Mouse (Mus musculus) gastrocnemius, postnatal 4 days (tissue): Measurements from ENCODE around the gene Lgsn. TPM values are rescaled to one million over a fixed set of nuclear protein-coding genes. Genes with fewer than 3 reads are reported as not detected.

Experiments
- DNase-seq, 2 experiments: peaks; one replicate each; pipeline ENCODE4 v3.0.0; 2021 to 2022; ENCODE audit warnings: low spot score in 2 of 2, mixed read lengths in 2 of 2
- long read RNA-seq, 2 experiments: library from polyadenylated mRNA; stranded (forward); transcript quantifications; one replicate each; pipeline ENCODE4 v2.0.0; 2021
- total RNA-seq, 2 experiments: library from RNA; stranded (reverse); gene quantifications; 2 replicates each; pipeline ENCODE4 v1.2.3; 2021

The Lgsn gene
- total RNA-seq, result not detected
- long read RNA-seq, experiment 1, result 0 reads
- long read RNA-seq, experiment 2, result 0 reads

- no peak for DNase-seq
These were observed at the start of gene Lgsn for GRCm38 (mm10) chr1:31176101-31176500. Gene Lgsn, plus strand, starts transcription at chr1:31176401.

- DNase-seq, result no peak
These were observed 37.8 kb upstream of the Lgsn start for GRCm38 (mm10) chr1:31138387-31138786.

- no peak for DNase-seq
These were observed 33.7 kb upstream of the Lgsn start for GRCm38 (mm10) chr1:31142288-31143094.

GRCm38 (mm10) chr1:31143571-31143970 is 32.6 kb upstream of the Lgsn start:
- DNase-seq, result no peak

- DNase-seq, result no peak
These were observed 26.5 kb upstream of the Lgsn start for GRCm38 (mm10) chr1:31149671-31150070.

GRCm38 (mm10) chr1:31150546-31150945 is 25.7 kb upstream of the Lgsn start:
- DNase-seq, result no peak

GRCm38 (mm10) chr1:31152799-31153426 is 23.3 kb upstream of the Lgsn start:
- DNase-seq, result no peak

- peak in 1 of 2 experiments; percentile 21 for DNase-seq
These were observed 22.3 kb upstream of the Lgsn start for GRCm38 (mm10) chr1:31153793-31154349.

- no peak for DNase-seq
These were observed 20.0 kb upstream of the Lgsn start for GRCm38 (mm10) chr1:31156185-31156584.

- DNase-seq, result no peak
These were observed 19.3 kb upstream of the Lgsn start for GRCm38 (mm10) chr1:31156884-31157283.

GRCm38 (mm10) chr1:31164527-31165189 is 11.5 kb upstream of the Lgsn start:
- no peak for DNase-seq

- DNase-seq, result no peak
These were observed 10.7 kb upstream of the Lgsn start for GRCm38 (mm10) chr1:31165326-31166121.

- no peak for DNase-seq
These were observed 800 bp upstream of the Lgsn start for GRCm38 (mm10) chr1:31175401-31175800.

GRCm38 (mm10) chr1:31178264-31178663 is 2.1 kb downstream of the Lgsn start:
- no peak for DNase-seq

- DNase-seq, result no peak
These were observed 14.2 kb downstream of the Lgsn start for GRCm38 (mm10) chr1:31190237-31190866.

- DNase-seq, result no peak
These were observed 19.4 kb downstream of the Lgsn start for GRCm38 (mm10) chr1:31195633-31196032.

- no peak for DNase-seq
These were observed 20.8 kb downstream of the Lgsn start for GRCm38 (mm10) chr1:31196959-31197358.

GRCm38 (mm10) chr1:31203771-31204170 is 27.6 kb downstream of the Lgsn start:
- DNase-seq, result no peak

GRCm38 (mm10) chr1:31205346-31205745 is 29.1 kb downstream of the Lgsn start:
- no peak for DNase-seq

- no peak for DNase-seq
These were observed 29.6 kb downstream of the Lgsn start for GRCm38 (mm10) chr1:31205770-31206169.
